Mouse (Mus musculus) small intestine, adult 2 months (tissue): ENCODE results near the gene Gm6614.

Source experiments
- CTCF ChIP-seq: fragments of 200-500 bp; IDR thresholded peaks from 2 replicates; pipeline ENCODE4 v1.5.1; 2012; ENCODE audit warnings: low read depth, mild to moderate bottlenecking, control low read depth, inconsistent platforms, low read length, moderate library complexity, mixed read lengths; ENCODE audit not compliant: insufficient replicate concordance, insufficient read length; ENCODE audit errors: extremely low read depth
- POLR2A ChIP-seq: fragments of 200-500 bp; IDR thresholded peaks from 2 replicates; pipeline ENCODE4 v1.6.1; 2012; ENCODE audit warnings: low read depth, mild to moderate bottlenecking, control low read depth, inconsistent platforms, low read length, moderate library complexity

DNA sequence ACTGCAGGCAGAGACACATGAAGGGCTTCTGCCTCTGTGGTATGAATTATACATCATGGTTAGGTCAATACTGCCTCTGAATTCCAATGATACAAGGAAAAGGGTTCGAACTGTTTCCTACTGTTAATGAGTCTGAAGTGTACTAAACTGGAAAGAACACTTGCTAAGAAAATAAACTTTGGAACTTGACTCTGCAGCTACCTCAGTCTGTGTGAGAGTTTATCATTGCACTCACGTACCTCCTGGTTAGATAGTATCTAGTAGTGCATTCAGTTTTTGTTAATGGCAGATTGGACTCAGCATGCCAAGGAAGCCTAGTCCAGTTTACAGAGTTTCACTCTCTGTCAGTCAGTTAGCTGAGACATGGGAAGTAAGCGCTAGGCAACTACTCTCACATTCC lies 26.6 kb downstream of the Gm6614 start:
- TF ChIP-seq POLR2A (no peak), CTCF (no peak)
